Mouse (Mus musculus): Measurements from ENCODE around the gene Cmss1. TPM values are rescaled to one million over a fixed set of nuclear protein-coding genes. Genes with fewer than 3 reads are reported as not detected.

The Cmss1 gene
- total RNA-seq, 2 experiments from 2014 or later = 66.4 to 77.2 TPM

GRCm38 (mm10) chr16:57269751-57270150 is 336.9 kb downstream of the Cmss1 start:
- no peak for DNase-seq
- intact Hi-C loops (cut with DNase I) = no loop called here

- intact Hi-C loops (cut with DNase I) = no loop called here
- no peak for DNase-seq
These were observed 338.4 kb downstream of the Cmss1 start for GRCm38 (mm10) chr16:57268058-57268841.

GRCm38 (mm10) chr16:57267068-57267467 is 339.6 kb downstream of the Cmss1 start:
- intact Hi-C loops (cut with DNase I) = no loop called here

GRCm38 (mm10) chr16:57260152-57260551 is 346.5 kb downstream of the Cmss1 start:
- intact Hi-C loops (cut with DNase I) = no loop called here
- DNase-seq = no peak

More at GRCm38 (mm10) chr16:57267068-57267467, 339.6 kb downstream of the Cmss1 start:
- DNase-seq = peak; percentile 48 to 57

GRCm38 (mm10) chr16:57259356-57260083 is 347.1 kb downstream of the Cmss1 start:
- DNase-seq = no peak
- intact Hi-C loops (cut with DNase I) = no loop called here

Other genes starting within 250 kb of the Cmss1 start
- gene Col8a1, start 147.9 kb upstream of the Cmss1 start, total RNA-seq (2021) = 1 to 10 TPM; 8.6 to 9.9 TPM

Measured in heart, postnatal 36 days (tissue).